Mouse (Mus musculus) liver, embryonic 16.5 days (tissue): ENCODE results near the gene Pwwp2b. TPM values are rescaled to one million over a fixed set of nuclear protein-coding genes. Genes with fewer than 3 reads are reported as not detected.

ENCODE experiments used
- ATAC-seq: fragments of 200-750 bp; cut with Nextera tagmentation; 2 replicates; pipeline ENCODE4 v1.8.0; 2017; ENCODE audit warnings: low read depth, mild to moderate bottlenecking, moderate number of reproducible peaks, moderate library complexity
- H3K27ac ChIP-seq: fragments of 300-500 bp; sonication (generic); 2 replicates; pipeline ENCODE4 v1.5.1; 2014; ENCODE audit warnings: mild to moderate bottlenecking, low read length
- H3K27me3 ChIP-seq: fragments of 300-500 bp; sonication (generic); 2 replicates; pipeline ENCODE4 v1.6.1; 2014; ENCODE audit warnings: low read depth, low read length, mixed read lengths; ENCODE audit not compliant: control insufficient read depth, insufficient read depth
- H3K36me3 ChIP-seq: fragments of 300-500 bp; sonication (generic); 2 replicates; pipeline ENCODE4 v1.6.1; 2014; ENCODE audit warnings: mild to moderate bottlenecking; ENCODE audit not compliant: control insufficient read depth, insufficient read depth
- H3K4me1 ChIP-seq: fragments of 300-500 bp; sonication (generic); 2 replicates; pipeline ENCODE4 v1.6.1; 2014; ENCODE audit warnings: low read depth, low read length, mixed read lengths; ENCODE audit not compliant: control insufficient read depth
- H3K4me2 ChIP-seq: fragments of 300-500 bp; sonication (generic); 2 replicates; pipeline ENCODE4 v1.6.1; 2014; ENCODE audit warnings: low read depth, low read length, mixed read lengths
- H3K4me3 ChIP-seq: fragments of 300-500 bp; sonication (generic); 2 replicates; pipeline ENCODE4 v1.5.1; 2014; ENCODE audit warnings: low read depth, mild to moderate bottlenecking, low read length
- H3K9ac ChIP-seq: fragments of 300-500 bp; sonication (generic); 2 replicates; pipeline ENCODE4 v1.6.1; 2014; ENCODE audit warnings: low read depth, low read length
- H3K9me3 ChIP-seq: fragments of 300-500 bp; sonication (generic); replicated peaks from 2 replicates; pipeline ENCODE4 v1.6.1; 2016; ENCODE audit warnings: low read length; ENCODE audit not compliant: control insufficient read depth
- WGBS: fragments of 180-500 bp; shearing (Covaris S2); extraction: QIAGEN DNeasy Blood & Tissue Kit; methylation state at CpG from one replicate; pipeline ENCODE4 v1.1.7; 2014; ENCODE audit not compliant: insufficient replicate concordance; 5-methylcytosine and 5-hydroxymethylcytosine counted together
- polyA plus RNA-seq: library from polyadenylated mRNA; unstranded; fragments of >200 nt; fragmentation: Nextera tagmentation; extraction: Ambion mirVana; gene quantifications from 2 replicates; pipeline ENCODE4 v1.2.1, GENCODE M21; 2015

Gene Pwwp2b
- polyA plus RNA-seq, 1 experiment from 2014 or later = 1.3 TPM

DNA sequence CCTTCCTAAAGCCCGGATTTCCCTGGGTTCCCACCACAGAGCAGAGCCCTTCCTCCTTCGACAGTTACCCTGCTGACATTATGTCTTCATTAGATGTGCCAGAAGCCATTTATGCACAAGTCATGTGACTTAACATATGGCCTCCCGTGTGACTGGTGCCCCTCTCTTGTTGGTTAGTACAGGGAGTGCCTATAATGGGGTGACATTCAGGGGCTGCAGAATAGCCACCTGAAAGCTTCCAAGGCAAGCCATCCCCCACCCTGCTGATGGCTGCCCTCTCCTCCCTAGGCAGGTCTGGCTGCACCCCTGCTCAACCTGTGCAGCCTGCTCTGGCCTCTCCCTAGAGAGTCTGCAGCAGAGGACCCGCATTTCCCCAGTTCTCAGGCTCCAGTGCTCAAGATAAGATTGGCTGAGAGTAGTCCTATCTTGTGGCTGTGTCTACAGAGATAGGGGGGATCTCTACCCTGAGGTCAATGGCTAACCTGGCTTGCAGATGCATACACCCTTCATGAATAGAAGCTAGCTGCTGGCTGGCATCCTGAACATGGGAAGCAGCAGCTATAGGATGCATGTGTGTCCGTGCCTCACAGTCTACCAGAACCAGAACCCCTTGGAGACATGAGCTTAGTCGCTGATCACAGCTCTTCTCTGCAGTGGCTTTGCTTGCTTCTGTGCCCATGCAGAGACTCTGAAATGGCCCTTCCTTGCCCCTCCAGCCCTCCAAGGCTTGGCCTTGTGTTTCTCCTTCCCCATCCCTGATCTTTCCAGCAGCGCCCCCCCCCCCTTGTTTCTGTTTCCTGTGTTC is 1.3 kb downstream of the Pwwp2b start:
- Histone ChIP-seq H3K4me1 (peaks cover 17% of the 10 kb centered on the region), H3K27ac (no peak overlapping the region), H3K36me3 (no peaks in the 10 kb centered on the region), H3K27me3 (peaks cover 21% of the 10 kb centered on the region), H3K4me2 (peak overlapping the region; percentile 62; the same call in 1 of the 2 replicates), H3K9me3 (no peaks in the 10 kb centered on the region), H3K9ac (no peak overlapping the region), H3K4me3 (no peak overlapping the region; the same call in 1 of the 2 replicates)
- WGBS = 25% methylated on average over 7 of the region's 7 CpGs
- no peak for ATAC-seq

DNA sequence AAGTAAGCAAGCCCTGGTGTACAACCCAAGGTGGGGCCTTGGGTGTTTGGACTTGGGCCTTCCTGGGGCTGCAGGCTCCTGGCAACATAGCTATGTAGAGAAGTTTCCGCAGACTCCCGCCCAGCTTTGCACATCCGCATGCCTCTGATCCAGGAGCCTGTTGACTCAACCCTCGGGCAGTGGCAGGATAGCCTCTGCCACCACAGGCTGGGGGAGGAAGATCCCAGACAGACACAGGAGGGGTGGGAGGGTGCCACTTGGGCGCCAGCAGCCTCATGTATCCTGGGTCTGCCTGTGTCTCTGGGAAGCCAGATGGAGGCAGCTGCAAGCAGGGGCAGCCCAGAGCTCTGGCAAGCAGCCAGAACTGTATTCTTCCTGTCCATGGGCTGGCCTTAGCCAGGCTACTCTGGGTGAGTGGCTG is 3.6 kb downstream of the Pwwp2b start:
- Histone ChIP-seq H3K36me3 (no peaks in the 10 kb centered on the region), H3K4me1 (peaks cover 17% of the 10 kb centered on the region), H3K4me3 (no peak overlapping the region), H3K9ac (no peak overlapping the region), H3K27me3 (peaks cover 21% of the 10 kb centered on the region), H3K4me2 (no peak overlapping the region), H3K27ac (no peak overlapping the region), H3K9me3 (no peaks in the 10 kb centered on the region)
- ATAC-seq = no peak
- 55% methylated on average over 5 of the region's 5 CpGs for WGBS

GRCm38 (mm10) chr7:139252566-139252965 is 4.3 kb downstream of the Pwwp2b start:
- H3K9me3 ChIP-seq = no peaks in the 10 kb centered on the region
- 72% methylated on average over 7 of the region's 7 CpGs for WGBS
- no peak for ATAC-seq
- H3K4me1 ChIP-seq = peaks cover 14% of the 10 kb centered on the region
- no peak overlapping the region for H3K27ac ChIP-seq
- peaks cover 15% of the 10 kb centered on the region for H3K27me3 ChIP-seq
- H3K9ac ChIP-seq = no peak overlapping the region
- no peak overlapping the region for H3K4me2 ChIP-seq
- no peaks in the 10 kb centered on the region for H3K36me3 ChIP-seq
- no peak overlapping the region for H3K4me3 ChIP-seq

- Histone ChIP-seq H3K4me3 (no peak overlapping the region), H3K4me2 (no peak overlapping the region), H3K4me1 (peaks cover 14% of the 10 kb centered on the region), H3K9me3 (no peaks in the 10 kb centered on the region), H3K36me3 (no peaks in the 10 kb centered on the region), H3K27me3 (peaks cover 11% of the 10 kb centered on the region), H3K9ac (no peak overlapping the region), H3K27ac (no peak overlapping the region)
- WGBS = 36% methylated on average over 9 of the region's 9 CpGs
- no peak for ATAC-seq
Measured at GRCm38 (mm10) chr7:139252986-139253385, 4.7 kb downstream of the Pwwp2b start.

- Histone ChIP-seq H3K36me3 (no peaks in the 10 kb centered on the region), H3K27me3 (peaks cover 6% of the 10 kb centered on the region), H3K4me1 (peaks cover 14% of the 10 kb centered on the region), H3K27ac (no peak overlapping the region), H3K9me3 (no peaks in the 10 kb centered on the region), H3K4me2 (no peak overlapping the region), H3K4me3 (no peak overlapping the region), H3K9ac (no peak overlapping the region)
- no peak for ATAC-seq
- 18% methylated on average over 3 of the region's 3 CpGs for WGBS
Measured at GRCm38 (mm10) chr7:139253462-139253861, 5.2 kb downstream of the Pwwp2b start.

- Histone ChIP-seq H3K4me3 (no peak overlapping the region), H3K9ac (no peak overlapping the region), H3K4me2 (no peak overlapping the region), H3K9me3 (no peaks in the 10 kb centered on the region), H3K27me3 (no peaks in the 10 kb centered on the region), H3K4me1 (peaks cover 7% of the 10 kb centered on the region; the same call in 1 of the 2 replicates), H3K27ac (no peak overlapping the region), H3K36me3 (no peaks in the 10 kb centered on the region)
- 64% methylated on average over 5 of the region's 5 CpGs for WGBS
- ATAC-seq = no peak
Measured at GRCm38 (mm10) chr7:139254626-139255025, 6.3 kb downstream of the Pwwp2b start.

- no peaks in the 10 kb centered on the region for H3K27me3 ChIP-seq
- H3K27ac ChIP-seq = no peak overlapping the region
- ATAC-seq = no peak
- H3K4me2 ChIP-seq = no peak overlapping the region
- no peak overlapping the region for H3K9ac ChIP-seq
- H3K9me3 ChIP-seq = no peaks in the 10 kb centered on the region
- no peaks in the 10 kb centered on the region for H3K36me3 ChIP-seq
- 49% methylated on average over 10 of the region's 10 CpGs for WGBS
- no peak overlapping the region for H3K4me3 ChIP-seq
- H3K4me1 ChIP-seq = peaks cover 2% of the 10 kb centered on the region; the same call in 1 of the 2 replicates
Measured at GRCm38 (mm10) chr7:139257752-139258542, 9.7 kb downstream of the Pwwp2b start.

- ATAC-seq = no peak
- WGBS = 65% methylated on average over 4 of the region's 4 CpGs
- no peak overlapping the region for H3K4me2 ChIP-seq
- no peaks in the 10 kb centered on the region for H3K9me3 ChIP-seq
- no peaks in the 10 kb centered on the region for H3K27me3 ChIP-seq
- H3K4me3 ChIP-seq = no peak overlapping the region
- H3K4me1 ChIP-seq = no peaks in the 10 kb centered on the region
- H3K27ac ChIP-seq = no peak overlapping the region
- H3K9ac ChIP-seq = no peak overlapping the region
- H3K36me3 ChIP-seq = no peaks in the 10 kb centered on the region
Measured at GRCm38 (mm10) chr7:139264337-139264736, 16.1 kb downstream of the Pwwp2b start.

GRCm38 (mm10) chr7:139265634-139266033 is 17.4 kb downstream of the Pwwp2b start:
- ATAC-seq = no peak
- no peaks in the 10 kb centered on the region for H3K4me1 ChIP-seq
- H3K27me3 ChIP-seq = no peaks in the 10 kb centered on the region
- H3K4me3 ChIP-seq = no peak overlapping the region
- H3K9me3 ChIP-seq = no peaks in the 10 kb centered on the region
- no peaks in the 10 kb centered on the region for H3K36me3 ChIP-seq
- H3K9ac ChIP-seq = no peak overlapping the region
- no peak overlapping the region for H3K27ac ChIP-seq
- 58% methylated on average over 6 of the region's 6 CpGs for WGBS
- H3K4me2 ChIP-seq = no peak overlapping the region
